Mouse (Mus musculus) embryonic facial prominence, embryonic 10.5 days (tissue): Measurements from ENCODE around the gene Gipc1. TPM values are rescaled to one million over a fixed set of nuclear protein-coding genes. Genes with fewer than 3 reads are reported as not detected.

Experiments used
- polyA plus RNA-seq: library from polyadenylated mRNA; unstranded; fragments of >200 nt; fragmentation: Nextera tagmentation; extraction: Ambion mirVana; gene quantifications from 2 replicates; pipeline ENCODE4 v1.2.1, GENCODE M21; 2016

The Gipc1 gene
- polyA plus RNA-seq, 1 experiment from 2014 or later = 208 TPM

Other genes starting within 250 kb of the Gipc1 start
- 103 and 111 TPM in 2 replicates for gene Scoc, start 194.3 kb upstream of the Gipc1 start, polyA plus RNA-seq
- not detected in 2 replicates for gene Olfr370, start 116.9 kb upstream of the Gipc1 start, polyA plus RNA-seq
- 320 and 348 TPM in 2 replicates for gene Ndufb7, start 86.0 kb upstream of the Gipc1 start, polyA plus RNA-seq
- gene Tecr, start 44.7 kb upstream of the Gipc1 start, polyA plus RNA-seq = 667 and 713 TPM in 2 replicates
- gene Dnajb1, start 44.5 kb upstream of the Gipc1 start, polyA plus RNA-seq = 78.3 and 84.7 TPM in 2 replicates
- 0.36 and 0.41 TPM in 2 replicates for gene Ptger1, start 14.0 kb downstream of the Gipc1 start, polyA plus RNA-seq
- 30.3 and 30.9 TPM in 2 replicates for gene Pkn1, start 46.5 kb downstream of the Gipc1 start, polyA plus RNA-seq
- 286 and 311 TPM in 2 replicates for gene Ddx39, start 62.5 kb downstream of the Gipc1 start, polyA plus RNA-seq
- 7.8 and 11.5 TPM in 2 replicates for gene Adgre5, start 88.6 kb downstream of the Gipc1 start, polyA plus RNA-seq
- 12.4 and 13.9 TPM in 2 replicates for gene Adgrl1, start 247.4 kb downstream of the Gipc1 start, polyA plus RNA-seq